ENCODE assay signal across 8 mouse cellular contexts in the genomic region with DNA sequence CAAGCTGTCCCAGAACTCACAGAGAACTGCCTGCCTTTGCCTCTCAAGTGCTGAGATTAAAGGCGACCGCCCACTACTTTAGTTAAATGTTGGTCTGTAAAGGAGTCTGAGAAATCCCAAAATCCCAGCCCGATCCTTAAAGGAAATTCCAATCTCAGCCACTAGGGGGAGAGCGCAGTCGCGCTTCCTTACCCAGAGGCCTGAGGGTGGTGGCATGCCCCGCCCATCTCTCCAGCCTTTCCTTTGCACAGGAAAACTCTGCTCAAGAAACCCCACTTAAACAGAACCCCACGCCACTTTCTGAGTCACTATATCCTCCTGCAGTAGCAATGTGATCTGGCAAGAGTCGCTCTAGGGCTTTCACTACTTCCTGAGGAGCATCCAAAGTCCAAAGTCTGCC. TPM values are rescaled to one million over a fixed set of nuclear protein-coding genes. Genes with fewer than 3 reads are reported as not detected.
DNase-seq lines count a peak whose midpoint lies in the region; ATAC-seq and TF ChIP-seq lines count a peak whose summit lies in the region.

No protein-coding gene starts in this region.

- no peaks in the 10 kb centered on the region for H3K9me3 ChIP-seq in hindbrain, embryonic 14.5 days (ENCODE audit: control insufficient read depth, low read length)

- DNase-seq in layer of hippocampus, adult 2 months (ENCODE audit: low spot score in 2 of 2): peak in 1 of 2 experiments; percentile 83
- DNase-seq in layer of hippocampus, postnatal 14 days (ENCODE audit: low spot score in 2 of 2): no peak
- DNase-seq in cerebellum, postnatal 14 days: peak; percentile 89 to 90
- peak; percentile 83 for DNase-seq in gastrocnemius, adult 18-20 months (ENCODE audit: low spot score)
- DNase-seq in hindbrain, embryonic 14.5 days (ENCODE audit: low spot score): peak; percentile 90
- DNase-seq in left cerebral cortex, postnatal 25 days (ENCODE audit: low spot score in 2 of 2): peak; percentile 73 to 81
- peak; percentile 64 for DNase-seq in right cerebral cortex, postnatal 25 days

- WGBS in hindbrain, embryonic 14.5 days: 4% methylated on average over 9 of the region's 9 CpGs

- intact Hi-C loops in left cerebral cortex, postnatal 25 days (cut with DNase I): loop anchor here (5.0 kb wide), 1 partner anchor 108 kb away; the partner anchor contains the start of gene Sgf29

- peak overlapping the region; percentile 15; the same call in 1 of the 2 replicates for H3K27ac ChIP-seq in layer of hippocampus, adult 2 months
- no peak overlapping the region for H3K27ac ChIP-seq in hindbrain, embryonic 14.5 days

- 0 out of 2 replicates have a peak, but pooled peaks cover 8% of the 10 kb centered on the region for H3K4me1 ChIP-seq in hindbrain, embryonic 14.5 days (replicated peaks; ENCODE audit: control insufficient read depth, insufficient read depth, low read length)

- H3K4me3 ChIP-seq in layer of hippocampus, adult 2 months: no peak overlapping the region
- no peak overlapping the region for H3K4me3 ChIP-seq in hindbrain, embryonic 14.5 days (replicated peaks; ENCODE audit: low read length)

- H3K36me3 ChIP-seq in hindbrain, embryonic 14.5 days (replicated peaks; ENCODE audit: control insufficient read depth, insufficient read depth): no peaks in the 10 kb centered on the region

- H3K27me3 ChIP-seq in hindbrain, embryonic 14.5 days (ENCODE audit: control insufficient read depth, insufficient read depth, low read length): no peaks in the 10 kb centered on the region

- H3K9ac ChIP-seq in hindbrain, embryonic 14.5 days: no peak overlapping the region

- ATAC-seq in hindbrain, embryonic 14.5 days (ENCODE audit: low FRiP score): peak; percentile 44; the same call in 1 of the 2 replicates
- ATAC-seq in megakaryocyte progenitor cell, adult 5-6 weeks (replicated peaks; ENCODE audit: poor library complexity): peak; percentile 68

- peak overlapping the region; percentile 14; the same call in 1 of the 2 replicates for H3K4me2 ChIP-seq in hindbrain, embryonic 14.5 days (replicated peaks)

- peak; percentile 95 for TF ChIP-seq CTCF in layer of hippocampus, adult 2 months (conservative IDR thresholded peaks at IDR 0.05)

RNA-seq across cellular contexts. Expression of gene Mapk3, which starts 4.5 kb away (rescaled TPM):
- 100 to 1,000 TPM; 170 to 175 TPM for total RNA-seq in layer of hippocampus, adult 2 months (2021)
- total RNA-seq in layer of hippocampus, postnatal 14 days (2021): 100 to 1,000 TPM; 137 to 142 TPM
- 10 to 100 TPM; 16.2 to 20.7 TPM for total RNA-seq in gastrocnemius, adult 18-20 months (2021)
- 96.5 and 97.0 TPM in 2 replicates for polyA plus RNA-seq in hindbrain, embryonic 14.5 days (2014; fragmentation: Nextera tagmentation; extraction: Ambion mirVana)
- total RNA-seq in left cerebral cortex, postnatal 25 days (2021): 100 to 1,000 TPM; 148 to 165 TPM
- 86.5 and 106 TPM in 2 replicates for total RNA-seq in megakaryocyte progenitor cell, adult 5-6 weeks (2015)
- total RNA-seq in megakaryocyte progenitor cell, adult 5-6 weeks (2017): 36.0 and 41.3 TPM in 2 replicates

RNA-seq across cellular contexts. Expression of gene Gdpd3, which starts 11.3 kb away (rescaled TPM):
- total RNA-seq in layer of hippocampus, adult 2 months (2021): 1 to 10 TPM; 3.1 to 7.0 TPM
- total RNA-seq in layer of hippocampus, postnatal 14 days (2021): 1 to 10 TPM; 2.2 to 2.5 TPM
- total RNA-seq in gastrocnemius, adult 18-20 months (2021): under 1 TPM in 1 of 2 experiments, not detected in 1; 0.46 TPM
- polyA plus RNA-seq in hindbrain, embryonic 14.5 days (2014; fragmentation: Nextera tagmentation; extraction: Ambion mirVana): 1.0 and 1.8 TPM in 2 replicates
- total RNA-seq in left cerebral cortex, postnatal 25 days (2021): 1 to 10 TPM; 1.8 to 2.1 TPM
- 8.4 and 13.3 TPM in 2 replicates for total RNA-seq in megakaryocyte progenitor cell, adult 5-6 weeks (2015)
- 7.1 and 7.7 TPM in 2 replicates for total RNA-seq in megakaryocyte progenitor cell, adult 5-6 weeks (2017)

RNA-seq across cellular contexts. Expression of gene Ypel3, which starts 21.9 kb away (rescaled TPM):
- 100 to 1,000 TPM; 283 to 289 TPM for total RNA-seq in layer of hippocampus, adult 2 months (2021)
- total RNA-seq in layer of hippocampus, postnatal 14 days (2021): 100 to 1,000 TPM; 195 to 196 TPM
- total RNA-seq in gastrocnemius, adult 18-20 months (2021): 100 to 1,000 TPM in 1 of 2 experiments, 10 to 100 TPM in 1; 84.9 to 101 TPM
- 206 and 218 TPM in 2 replicates for polyA plus RNA-seq in hindbrain, embryonic 14.5 days (2014; fragmentation: Nextera tagmentation; extraction: Ambion mirVana)
- 100 to 1,000 TPM; 311 to 316 TPM for total RNA-seq in left cerebral cortex, postnatal 25 days (2021)
- 25.4 and 32.4 TPM in 2 replicates for total RNA-seq in megakaryocyte progenitor cell, adult 5-6 weeks (2015)
- total RNA-seq in megakaryocyte progenitor cell, adult 5-6 weeks (2017): 11.8 and 15.1 TPM in 2 replicates

RNA-seq across cellular contexts. Expression of gene Tbx6, which starts 26.4 kb away (rescaled TPM):
- total RNA-seq in layer of hippocampus, adult 2 months (2021): 1 to 10 TPM in 1 of 2 experiments, under 1 TPM in 1; 0.54 to 1.0 TPM
- total RNA-seq in layer of hippocampus, postnatal 14 days (2021): under 1 TPM; 0.53 to 0.57 TPM
- under 1 TPM; 0.52 to 0.59 TPM for total RNA-seq in gastrocnemius, adult 18-20 months (2021)
- polyA plus RNA-seq in hindbrain, embryonic 14.5 days (2014; fragmentation: Nextera tagmentation; extraction: Ambion mirVana): 0.21 and 0.26 TPM in 2 replicates
- total RNA-seq in left cerebral cortex, postnatal 25 days (2021): under 1 TPM in 1 of 2 experiments, not detected in 1; 0.87 TPM
- 0.34 and 0.42 TPM in 2 replicates for total RNA-seq in megakaryocyte progenitor cell, adult 5-6 weeks (2015)
- total RNA-seq in megakaryocyte progenitor cell, adult 5-6 weeks (2017): 0.14 TPM in 1 of 2 replicates, not detected in the other

RNA-seq across cellular contexts. Expression of gene Ppp4c, which starts 37.4 kb away (rescaled TPM):
- 10 to 100 TPM; 50.2 to 54.9 TPM for total RNA-seq in layer of hippocampus, adult 2 months (2021)
- total RNA-seq in layer of hippocampus, postnatal 14 days (2021): 10 to 100 TPM; 49.0 to 51.8 TPM
- total RNA-seq in gastrocnemius, adult 18-20 months (2021): 10 to 100 TPM; 20.5 TPM
- polyA plus RNA-seq in hindbrain, embryonic 14.5 days (2014; fragmentation: Nextera tagmentation; extraction: Ambion mirVana): 177 and 182 TPM in 2 replicates
- 10 to 100 TPM; 48.1 to 51.3 TPM for total RNA-seq in left cerebral cortex, postnatal 25 days (2021)
- total RNA-seq in megakaryocyte progenitor cell, adult 5-6 weeks (2015): 209 and 216 TPM in 2 replicates
- total RNA-seq in megakaryocyte progenitor cell, adult 5-6 weeks (2017): 113 and 131 TPM in 2 replicates

Comparison
In these comparisons a context has a peak if more than half of its experiments do, and no peak if none do; other contexts are left out.
1. DNase-seq: peak in cerebellum, postnatal 14 days (2 of 2), gastrocnemius, adult 18-20 months (single experiment), hindbrain, embryonic 14.5 days (single experiment), left cerebral cortex, postnatal 25 days (2 of 2) and right cerebral cortex, postnatal 25 days (single experiment); none in layer of hippocampus, postnatal 14 days (0 of 2).